ENCODE assay signal across 8 mouse cellular contexts in genomic region chr1:132355841-132356242, GRCm38 (mm10). TPM values are rescaled to one million over a fixed set of nuclear protein-coding genes. Genes with fewer than 3 reads are reported as not detected.
DNase-seq lines count a peak whose midpoint lies in the region; ATAC-seq and TF ChIP-seq lines count a peak whose summit lies in the region.

No protein-coding gene starts in this region.

- no peak overlapping the region for H3K4me2 ChIP-seq in hindbrain, postnatal 0 days (ENCODE audit: low read depth, low read length)

- no peaks in the 10 kb centered on the region for H3K4me1 ChIP-seq in hindbrain, postnatal 0 days (ENCODE audit: insufficient read depth, low read length)

- 0% methylated on average over 3 of the region's 3 CpGs for WGBS in hindbrain, postnatal 0 days

- H3K4me3 ChIP-seq in hindbrain, postnatal 0 days (ENCODE audit: low read length) = no peak overlapping the region

- H3K36me3 ChIP-seq in hindbrain, postnatal 0 days (ENCODE audit: insufficient read depth, low read length) = peaks cover 28% of the 10 kb centered on the region

- 0 out of 2 replicates have a peak, but pooled peaks cover 2% of the 10 kb centered on the region for H3K9me3 ChIP-seq in hindbrain, postnatal 0 days (ENCODE audit: low read length)

- DNase-seq in T-cell, adult 2 months (ENCODE audit: low spot score) = peak; percentile 75
- peak; percentile 90 to 92 for DNase-seq in cerebellum, postnatal 25 days
- DNase-seq in frontal cortex, postnatal 36 days (ENCODE audit: low spot score in 2 of 2) = peak; percentile 86 to 92
- DNase-seq in hindbrain, postnatal 0 days (ENCODE audit: low spot score) = peak; percentile 94
- DNase-seq in left cerebral cortex, adult 18-20 months (ENCODE audit: low spot score in 2 of 2) = peak; percentile 85
- peak; percentile 79 for DNase-seq in right cerebral cortex, postnatal 25 days
- peak; percentile 77 to 86 for DNase-seq in urinary bladder, postnatal 36 days (ENCODE audit: low spot score in 2 of 2)

- H3K27me3 ChIP-seq in hindbrain, postnatal 0 days (ENCODE audit: insufficient read depth, low read length) = no peaks in the 10 kb centered on the region

- peak; percentile 100 for TF ChIP-seq CTCF in hindbrain, postnatal 0 days (IDR thresholded peaks at IDR 0.05; ENCODE audit: low read depth)

- peak; percentile 67 for ATAC-seq in hindbrain, postnatal 0 days
- peak; percentile 81 for ATAC-seq in megakaryocyte-erythroid progenitor cell, adult 5-6 weeks (replicated peaks; ENCODE audit: low FRiP score, low TSS enrichment, poor library complexity, severe bottlenecking)

- H3K9ac ChIP-seq in hindbrain, postnatal 0 days (replicated peaks; ENCODE audit: low read length) = no peak overlapping the region

- no peak overlapping the region; the same call in 1 of the 2 replicates for H3K27ac ChIP-seq in hindbrain, postnatal 0 days

RNA-seq across cellular contexts. Expression of gene Tmcc2, which starts 35.2 kb away (rescaled TPM):
- total RNA-seq in hindbrain, postnatal 0 days (2014; rRNA removed) = 138 and 151 TPM in 2 replicates
- 33.5 and 34.0 TPM in 2 replicates for polyA plus RNA-seq in hindbrain, postnatal 0 days (2015; fragmentation: Nextera tagmentation; extraction: Ambion mirVana)
- total RNA-seq in left cerebral cortex, adult 18-20 months (2021) = 100 to 1,000 TPM; 204 to 205 TPM
- 7.3 and 12.5 TPM in 2 replicates for total RNA-seq in megakaryocyte-erythroid progenitor cell, adult 5-6 weeks (2014; fragmentation: Nextera tagmentation)
- 3.2 and 4.8 TPM in 2 replicates for total RNA-seq in megakaryocyte-erythroid progenitor cell, adult 5-6 weeks (2017)

RNA-seq across cellular contexts. Expression of gene Nuak2, which starts 39.9 kb away (rescaled TPM):
- 6.2 and 7.7 TPM in 2 replicates for total RNA-seq in hindbrain, postnatal 0 days (2014; rRNA removed)
- polyA plus RNA-seq in hindbrain, postnatal 0 days (2015; fragmentation: Nextera tagmentation; extraction: Ambion mirVana) = 7.4 and 7.9 TPM in 2 replicates
- 1 to 10 TPM; 1.3 TPM for total RNA-seq in left cerebral cortex, adult 18-20 months (2021)
- total RNA-seq in megakaryocyte-erythroid progenitor cell, adult 5-6 weeks (2014; fragmentation: Nextera tagmentation) = 3.7 and 4.9 TPM in 2 replicates
- total RNA-seq in megakaryocyte-erythroid progenitor cell, adult 5-6 weeks (2017) = 0.70 and 4.4 TPM in 2 replicates

RNA-seq across cellular contexts. Expression of gene Klhdc8a, which starts 57.4 kb away (rescaled TPM):
- 23.0 and 26.0 TPM in 2 replicates for total RNA-seq in hindbrain, postnatal 0 days (2014; rRNA removed)
- polyA plus RNA-seq in hindbrain, postnatal 0 days (2015; fragmentation: Nextera tagmentation; extraction: Ambion mirVana) = 11.2 and 11.7 TPM in 2 replicates
- 10 to 100 TPM; 11.7 to 14.5 TPM for total RNA-seq in left cerebral cortex, adult 18-20 months (2021)
- total RNA-seq in megakaryocyte-erythroid progenitor cell, adult 5-6 weeks (2014; fragmentation: Nextera tagmentation) = not detected in 2 replicates
- total RNA-seq in megakaryocyte-erythroid progenitor cell, adult 5-6 weeks (2017) = not detected in 2 replicates

Comparison
In these comparisons a context has a peak if more than half of its experiments do, and no peak if none do; other contexts are left out.
1. RNA of gene Tmcc2, which starts 35.2 kb away (total RNA-seq): 204 to 205 TPM in left cerebral cortex, adult 18-20 months and 138 to 151 TPM in hindbrain, postnatal 0 days; 3.2 to 12.5 TPM in megakaryocyte-erythroid progenitor cell, adult 5-6 weeks; every median in the first group is over 10 times any median in the second.
2. RNA of gene Klhdc8a, which starts 57.4 kb away (total RNA-seq): 23.0 to 26.0 TPM in hindbrain, postnatal 0 days and 11.7 to 14.5 TPM in left cerebral cortex, adult 18-20 months; not detected in megakaryocyte-erythroid progenitor cell, adult 5-6 weeks; every median in the first group is over 10 times any median in the second.
3. Peak in every context shown above with its lines, with median percentiles within 50 percentile points of each other: DNase-seq.